Mouse (Mus musculus): ENCODE results near the gene Ap5z1. TPM values are rescaled to one million over a fixed set of nuclear protein-coding genes. Genes with fewer than 3 reads are reported as not detected.

The Ap5z1 gene
- polyA plus RNA-seq, 1 experiment from 2014 or later: 8.8 TPM

- peak; percentile 89 for ATAC-seq (ENCODE audit: insufficient number of reproducible peaks, insufficient read depth, low FRiP score, low TSS enrichment, low read depth)
- Histone ChIP-seq H3K4me2 (peak overlapping the region; percentile 71), H3K4me1 (replicated peaks) (peaks cover 45% of the 10 kb centered on the region), H3K27me3 (no peaks in the 10 kb centered on the region), H3K27ac (peak overlapping the region; percentile 92), H3K4me3 (replicated peaks) (peak overlapping the region; percentile 37), H3K9ac (replicated peaks) (peak overlapping the region; percentile 42; the same call in 1 of the 2 replicates), H3K9me3 (no peaks in the 10 kb centered on the region), H3K36me3 (peaks cover 29% of the 10 kb centered on the region)
- WGBS: 2% methylated on average over 19 of the region's 19 CpGs
Observed at GRCm38 (mm10) chr5:142440451-142441147, 23.1 kb upstream of the Ap5z1 start.

DNA sequence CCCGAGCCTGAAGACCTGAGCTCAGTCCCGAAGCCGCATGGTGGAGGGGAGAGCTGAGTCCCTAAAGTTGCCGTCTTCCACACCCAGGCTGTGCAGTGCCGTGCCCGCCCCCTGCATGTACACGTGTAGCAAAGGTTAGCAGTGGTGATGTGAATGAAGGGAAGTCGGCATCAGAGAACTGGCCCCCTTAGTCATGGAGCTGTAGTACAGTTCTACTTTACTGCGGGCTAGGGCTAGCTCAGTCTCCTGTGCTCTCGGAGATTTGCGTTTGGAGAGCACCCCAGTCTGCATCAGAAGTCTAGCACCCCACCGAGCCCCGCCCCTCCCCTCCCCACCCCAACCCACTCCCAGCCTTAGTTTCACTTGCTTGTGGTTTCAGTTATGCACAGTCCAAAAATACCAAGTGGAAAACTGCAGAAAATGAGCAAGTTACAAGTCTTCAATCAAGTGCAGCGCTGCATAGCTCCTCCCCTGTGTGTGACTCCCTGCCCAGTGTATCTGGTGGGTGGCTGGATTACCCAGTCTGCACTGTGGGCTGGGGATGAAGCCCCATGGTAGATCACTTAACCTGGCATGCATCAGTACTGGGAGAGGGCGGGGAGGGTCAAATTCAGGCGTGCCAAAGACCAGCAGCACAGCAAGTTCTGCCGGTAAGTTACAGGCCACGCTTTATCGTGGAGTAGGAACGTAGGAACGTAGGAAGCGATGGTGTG lies 22.3 kb upstream of the Ap5z1 start:
- 68% methylated on average over 22 of the region's 22 CpGs for WGBS

GRCm38 (mm10) chr5:142442045-142442440 lies 21.7 kb upstream of the Ap5z1 start:
- Histone ChIP-seq H3K4me3 (replicated peaks) (no peak overlapping the region), H3K27ac (peak overlapping the region; percentile 92; the same call in 1 of the 2 replicates), H3K36me3 (peaks cover 17% of the 10 kb centered on the region; the same call in 1 of the 2 replicates), H3K27me3 (no peaks in the 10 kb centered on the region), H3K4me1 (replicated peaks) (peaks cover 50% of the 10 kb centered on the region), H3K9ac (replicated peaks) (no peak overlapping the region; the same call in 1 of the 2 replicates), H3K4me2 (no peak overlapping the region), H3K9me3 (no peaks in the 10 kb centered on the region)
- 87% methylated on average over 7 of the region's 7 CpGs for WGBS
- no peak for ATAC-seq (ENCODE audit: insufficient number of reproducible peaks, insufficient read depth, low FRiP score, low TSS enrichment, low read depth)

More for the DNA sequence above, 22.3 kb upstream of the Ap5z1 start:
- Histone ChIP-seq H3K4me1 (replicated peaks) (peaks cover 50% of the 10 kb centered on the region), H3K9ac (replicated peaks) (no peak overlapping the region; the same call in 1 of the 2 replicates), H3K9me3 (no peaks in the 10 kb centered on the region), H3K36me3 (peaks cover 21% of the 10 kb centered on the region), H3K4me3 (replicated peaks) (peak overlapping the region; percentile 37), H3K4me2 (peak overlapping the region; percentile 71), H3K27me3 (no peaks in the 10 kb centered on the region), H3K27ac (peak overlapping the region; percentile 92)
- ATAC-seq (ENCODE audit: insufficient number of reproducible peaks, insufficient read depth, low FRiP score, low TSS enrichment, low read depth): 0 out of 2 replicates have a peak, but pooled peaks have one; percentile 11

- no peak overlapping the region for H3K27ac ChIP-seq
- no peak for ATAC-seq (ENCODE audit: insufficient number of reproducible peaks, insufficient read depth, low FRiP score, low TSS enrichment, low read depth)
Observed at GRCm38 (mm10) chr5:142443514-142443913, 20.2 kb upstream of the Ap5z1 start.

DNA sequence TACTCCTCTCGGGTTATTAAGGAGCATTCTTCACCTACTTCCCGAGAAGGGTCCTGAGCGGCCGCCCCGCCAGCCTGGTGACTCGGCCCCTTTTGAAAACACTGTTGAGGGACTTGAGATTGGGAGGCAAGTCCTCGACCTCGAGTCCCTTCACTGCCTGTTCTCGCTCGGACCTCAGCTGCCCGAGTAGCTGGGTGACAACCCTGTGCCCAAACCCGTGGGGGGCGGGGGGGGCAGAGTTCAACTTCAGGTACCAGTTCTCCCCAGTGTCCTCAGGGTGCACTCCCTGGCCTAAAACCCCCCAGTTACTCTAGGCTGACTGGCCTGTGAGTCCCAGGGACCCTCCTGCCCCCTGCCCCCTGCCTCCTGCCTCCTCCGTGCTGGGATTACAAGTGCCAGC lies 19.8 kb upstream of the Ap5z1 start:
- no peak overlapping the region for H3K27ac ChIP-seq
- no peak for ATAC-seq (ENCODE audit: insufficient number of reproducible peaks, insufficient read depth, low FRiP score, low TSS enrichment, low read depth)
- no peaks in the 10 kb centered on the region for H3K9me3 ChIP-seq
- H3K9ac ChIP-seq (replicated peaks): no peak overlapping the region
- peaks cover 4% of the 10 kb centered on the region; the same call in 1 of the 2 replicates for H3K36me3 ChIP-seq
- H3K4me3 ChIP-seq (replicated peaks): no peak overlapping the region
- peaks cover 56% of the 10 kb centered on the region for H3K4me1 ChIP-seq (replicated peaks)
- H3K4me2 ChIP-seq: no peak overlapping the region
- no peaks in the 10 kb centered on the region for H3K27me3 ChIP-seq
- WGBS: 72% methylated on average over 14 of the region's 14 CpGs

More at GRCm38 (mm10) chr5:142443514-142443913, 20.2 kb upstream of the Ap5z1 start:
- Histone ChIP-seq H3K36me3 (peaks cover 5% of the 10 kb centered on the region; the same call in 1 of the 2 replicates), H3K4me3 (replicated peaks) (no peak overlapping the region), H3K27me3 (no peaks in the 10 kb centered on the region), H3K4me2 (no peak overlapping the region), H3K4me1 (replicated peaks) (peaks cover 58% of the 10 kb centered on the region), H3K9me3 (no peaks in the 10 kb centered on the region), H3K9ac (replicated peaks) (no peak overlapping the region)
- WGBS: 75% methylated on average over 15 of the region's 15 CpGs

DNA sequence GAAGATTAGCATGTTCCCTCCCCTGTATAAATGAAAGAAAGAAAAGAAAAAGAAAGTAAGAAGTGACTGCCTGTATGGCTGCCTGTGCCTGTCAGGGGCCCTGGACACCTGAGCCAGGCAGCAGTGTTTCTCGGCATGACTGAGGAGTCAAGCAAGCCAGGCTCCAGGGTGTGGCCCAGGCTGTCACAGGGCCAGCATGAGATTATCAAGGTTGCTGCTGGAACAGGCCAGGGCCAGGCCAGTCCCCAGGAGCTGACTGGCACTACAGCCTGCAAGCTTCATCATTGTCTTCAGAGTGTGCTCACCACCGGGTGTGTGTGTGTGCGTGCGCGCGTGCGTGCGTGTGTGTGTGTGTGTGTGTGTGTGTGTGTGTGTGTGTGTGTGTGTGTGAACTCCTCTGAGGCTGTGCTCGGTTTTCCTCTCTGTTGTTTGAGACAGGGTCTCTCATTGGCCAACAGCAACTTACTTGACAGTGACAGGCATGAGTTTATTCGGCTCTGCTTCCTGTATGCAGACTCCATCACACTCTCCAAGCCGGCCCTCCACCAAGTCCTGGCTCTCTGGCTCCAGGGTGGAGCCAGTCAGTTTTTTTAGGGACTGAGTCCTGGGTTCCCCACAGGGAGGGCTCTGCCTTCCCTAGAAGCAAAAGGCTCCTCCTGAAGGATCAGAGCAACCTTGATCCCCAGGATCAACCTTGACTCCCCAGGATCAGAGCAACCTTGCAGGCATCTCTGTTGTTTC lies 18.8 kb upstream of the Ap5z1 start:
- WGBS: 60% methylated on average over 11 of the region's 11 CpGs
- no peak overlapping the region for H3K4me3 ChIP-seq (replicated peaks)
- no peak overlapping the region for H3K4me2 ChIP-seq
- peaks cover 48% of the 10 kb centered on the region for H3K4me1 ChIP-seq (replicated peaks)
- ATAC-seq (ENCODE audit: insufficient number of reproducible peaks, insufficient read depth, low FRiP score, low TSS enrichment, low read depth): no peak
- H3K27me3 ChIP-seq: no peaks in the 10 kb centered on the region
- no peaks in the 10 kb centered on the region for H3K9me3 ChIP-seq
- peaks cover 13% of the 10 kb centered on the region for H3K36me3 ChIP-seq
- no peak overlapping the region for H3K9ac ChIP-seq (replicated peaks)
- H3K27ac ChIP-seq: peak overlapping the region; percentile 64

DNA sequence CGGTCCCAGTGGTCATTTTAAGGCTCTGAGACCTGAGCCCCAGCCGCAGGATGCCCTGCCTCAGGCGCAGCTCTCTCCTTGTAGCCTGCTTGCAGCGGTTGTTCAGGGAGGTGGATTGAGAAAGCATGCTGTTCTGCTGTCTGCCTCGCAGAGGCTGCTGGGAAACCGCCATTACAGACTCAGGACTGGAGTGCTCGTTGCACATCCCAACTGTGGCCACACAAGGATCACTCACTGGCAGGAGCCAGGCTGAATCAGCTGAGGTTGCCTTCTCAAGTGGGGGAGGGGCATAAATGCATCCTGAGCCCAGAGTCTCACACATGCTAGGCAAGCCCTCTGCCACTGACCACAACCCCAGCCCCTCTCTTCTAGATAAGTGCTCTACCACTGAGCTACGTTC lies 18.0 kb upstream of the Ap5z1 start:
- Histone ChIP-seq H3K4me3 (replicated peaks) (no peak overlapping the region), H3K27ac (peak overlapping the region; percentile 64), H3K4me1 (replicated peaks) (peaks cover 44% of the 10 kb centered on the region), H3K9ac (replicated peaks) (0 out of 2 replicates have a peak overlapping the region, but pooled peaks have one; percentile 34), H3K36me3 (peaks cover 21% of the 10 kb centered on the region), H3K4me2 (no peak overlapping the region), H3K9me3 (no peaks in the 10 kb centered on the region), H3K27me3 (no peaks in the 10 kb centered on the region)
- ATAC-seq (ENCODE audit: insufficient number of reproducible peaks, insufficient read depth, low FRiP score, low TSS enrichment, low read depth): no peak
- 54% methylated on average over 8 of the region's 8 CpGs for WGBS

GRCm38 (mm10) chr5:142448076-142448475 lies 15.7 kb upstream of the Ap5z1 start:
- Histone ChIP-seq H3K9me3 (no peaks in the 10 kb centered on the region), H3K27ac (peak overlapping the region; percentile 75), H3K4me2 (peak overlapping the region; percentile 6; the same call in 1 of the 2 replicates), H3K4me1 (replicated peaks) (peaks cover 27% of the 10 kb centered on the region), H3K4me3 (replicated peaks) (no peak overlapping the region), H3K9ac (replicated peaks) (0 out of 2 replicates have a peak overlapping the region, but pooled peaks have one; percentile 42), H3K27me3 (no peaks in the 10 kb centered on the region), H3K36me3 (peaks cover 42% of the 10 kb centered on the region)
- 3% methylated on average over 9 of the region's 9 CpGs for WGBS
- ATAC-seq (ENCODE audit: insufficient number of reproducible peaks, insufficient read depth, low FRiP score, low TSS enrichment, low read depth): peak; percentile 75

- 58% methylated on average over 12 of the region's 12 CpGs for WGBS
- H3K4me1 ChIP-seq (replicated peaks): peaks cover 27% of the 10 kb centered on the region
- no peak overlapping the region for H3K27ac ChIP-seq
- H3K9me3 ChIP-seq: no peaks in the 10 kb centered on the region
- peaks cover 48% of the 10 kb centered on the region for H3K36me3 ChIP-seq
- no peak for ATAC-seq (ENCODE audit: insufficient number of reproducible peaks, insufficient read depth, low FRiP score, low TSS enrichment, low read depth)
- H3K4me2 ChIP-seq: no peak overlapping the region
- no peak overlapping the region for H3K9ac ChIP-seq (replicated peaks)
- no peaks in the 10 kb centered on the region for H3K27me3 ChIP-seq
- no peak overlapping the region for H3K4me3 ChIP-seq (replicated peaks)
Observed at GRCm38 (mm10) chr5:142448623-142449022, 15.1 kb upstream of the Ap5z1 start.

- no peaks in the 10 kb centered on the region for H3K9me3 ChIP-seq
- H3K9ac ChIP-seq (replicated peaks): no peak overlapping the region
- no peaks in the 10 kb centered on the region for H3K27me3 ChIP-seq
- H3K27ac ChIP-seq: no peak overlapping the region
- H3K36me3 ChIP-seq: peaks cover 70% of the 10 kb centered on the region
- no peak overlapping the region for H3K4me2 ChIP-seq
- no peak for ATAC-seq (ENCODE audit: insufficient number of reproducible peaks, insufficient read depth, low FRiP score, low TSS enrichment, low read depth)
- H3K4me3 ChIP-seq (replicated peaks): no peak overlapping the region
- WGBS: 96% methylated on average over 9 of the region's 9 CpGs
- H3K4me1 ChIP-seq (replicated peaks): peaks cover 12% of the 10 kb centered on the region
Observed at GRCm38 (mm10) chr5:142450846-142451245, 12.9 kb upstream of the Ap5z1 start.

DNA sequence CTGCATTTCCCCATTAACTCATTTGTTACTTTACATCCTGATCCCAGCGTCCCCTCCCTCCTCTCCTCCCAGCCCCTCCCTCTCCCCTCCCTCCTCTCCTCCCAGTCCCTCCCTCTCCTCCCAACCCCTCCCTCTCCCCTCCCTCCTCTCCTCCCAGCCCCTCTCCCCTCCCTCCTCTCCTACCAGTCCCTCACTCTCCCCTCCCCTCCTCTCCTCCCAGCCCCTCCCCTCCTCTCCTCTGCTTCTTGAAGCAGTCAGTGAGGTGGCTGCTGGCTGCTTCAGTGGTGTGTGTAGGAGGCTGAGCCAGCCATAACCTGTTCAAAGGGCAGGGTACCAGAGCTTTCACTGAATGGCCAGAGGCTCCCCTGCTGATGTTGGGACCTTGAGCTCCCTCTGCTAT lies 12.0 kb upstream of the Ap5z1 start:
- no peak overlapping the region for H3K27ac ChIP-seq
- no peak overlapping the region for H3K4me3 ChIP-seq (replicated peaks)
- peaks cover 10% of the 10 kb centered on the region for H3K4me1 ChIP-seq (replicated peaks)
- H3K9ac ChIP-seq (replicated peaks): no peak overlapping the region
- no peaks in the 10 kb centered on the region for H3K9me3 ChIP-seq
- no peak for ATAC-seq (ENCODE audit: insufficient number of reproducible peaks, insufficient read depth, low FRiP score, low TSS enrichment, low read depth)
- 18% methylated on average over 1 of the region's 1 CpGs for WGBS
- H3K36me3 ChIP-seq: peaks cover 79% of the 10 kb centered on the region
- no peak overlapping the region for H3K4me2 ChIP-seq
- H3K27me3 ChIP-seq: no peaks in the 10 kb centered on the region
